7 mouse cellular contexts compared by ENCODE assay signal in genomic region chr13:67728641-67729318, GRCm38 (mm10). TPM values are rescaled to one million over a fixed set of nuclear protein-coding genes. Genes with fewer than 3 reads are reported as not detected.
DNase-seq lines count a peak whose midpoint lies in the region; ATAC-seq lines count a peak whose summit lies in the region.

Gene Zfp65, minus strand, starts transcription at chr13:67729173.

- DNase-seq in adrenal gland, adult 8-10 months = peak; percentile 52
- peak; percentile 29 for DNase-seq in embryo, embryonic 11.5 days (ENCODE audit: low read depth, low spot score)
- peak; percentile 33 for DNase-seq in gonadal fat pad, adult 2 months (ENCODE audit: low read depth)
- DNase-seq in left cerebral cortex, postnatal 36 days (ENCODE audit: low spot score in 2 of 2) = peak; percentile 61 to 68
- DNase-seq in mesoderm, embryonic 11.5 days (ENCODE audit: low read depth, low spot score) = peak; percentile 28
- peak; percentile 60 to 67 for DNase-seq in right cerebral cortex, postnatal 36 days (ENCODE audit: low spot score in 2 of 2)

- H3K27ac ChIP-seq in intestine, embryonic 15.5 days = 0 out of 2 replicates have a peak within 1 kb of the TSS, but pooled peaks have one; percentile 13

- H3K36me3 ChIP-seq in intestine, embryonic 15.5 days = no peaks in the 10 kb centered on the region

- peak within 1 kb of the TSS; percentile 55 for H3K4me3 ChIP-seq in intestine, embryonic 15.5 days (replicated peaks)

- WGBS in intestine, embryonic 15.5 days = 4% methylated on average over 16 of the region's 21 CpGs

- H3K4me1 ChIP-seq in intestine, embryonic 15.5 days (replicated peaks) = no peaks in the 10 kb centered on the region

- ATAC-seq in intestine, embryonic 15.5 days = peak; percentile 93

- peak within 1 kb of the TSS; percentile 72 for H3K4me2 ChIP-seq in intestine, embryonic 15.5 days (replicated peaks)

- H3K9ac ChIP-seq in intestine, embryonic 15.5 days = peak within 1 kb of the TSS; percentile 58

- peaks cover 4% of the 10 kb centered on the region; the same call in 1 of the 2 replicates for H3K9me3 ChIP-seq in intestine, embryonic 15.5 days

- intact Hi-C loops in left cerebral cortex, postnatal 36 days (cut with DNase I) = loop anchor here (10.0 kb wide), 1 partner anchor 106 kb away; the partner anchor contains the start of gene Gm10037

- no peaks in the 10 kb centered on the region for H3K27me3 ChIP-seq in intestine, embryonic 15.5 days (replicated peaks)

RNA-seq across cellular contexts. Expression of gene Zfp65, which starts in this region (rescaled TPM):
- 10 to 100 TPM; 12.1 to 14.5 (median 12.7) TPM for total RNA-seq in adrenal gland, adult 8-10 months (2022)
- polyA plus RNA-seq in gonadal fat pad, adult 2 months (2012; rRNA removed) = 1.3 and 1.6 TPM in 2 replicates
- 4.7 and 4.9 TPM in 2 replicates for polyA plus RNA-seq in intestine, embryonic 15.5 days (2015; fragmentation: Nextera tagmentation; extraction: Ambion mirVana)
- total RNA-seq in left cerebral cortex, postnatal 36 days (2021) = 10 to 100 TPM; 10.9 to 14.9 TPM

Comparison
In these comparisons a context has a peak if more than half of its experiments do, and no peak if none do; other contexts are left out.
1. Peak in every context shown above with its lines: DNase-seq, ATAC-seq, H3K4me3 ChIP-seq and H3K27ac ChIP-seq.